Mouse (Mus musculus) heart, embryonic 15.5 days (tissue): ENCODE data around the gene Pigp. TPM values are rescaled to one million over a fixed set of nuclear protein-coding genes. Genes with fewer than 3 reads are reported as not detected.

Source experiments
- ATAC-seq: fragments of 200-750 bp; cut with Nextera tagmentation; replicated peaks from 2 replicates; pipeline ENCODE4 v1.8.0; 2017; ENCODE audit warnings: low read depth, moderate TSS enrichment; ENCODE audit not compliant: insufficient number of reproducible peaks, insufficient read depth, low FRiP score
- H3K27ac ChIP-seq: fragments of 300-500 bp; sonication (generic); 2 replicates; pipeline ENCODE4 v1.5.1; 2015; ENCODE audit warnings: mild to moderate bottlenecking, inconsistent platforms
- H3K27me3 ChIP-seq: fragments of 300-500 bp; sonication (generic); 2 replicates; pipeline ENCODE4 v1.6.1; 2015; ENCODE audit warnings: inconsistent platforms
- H3K36me3 ChIP-seq: fragments of 300-500 bp; sonication (generic); 2 replicates; pipeline ENCODE4 v1.6.1; 2015; ENCODE audit warnings: mild to moderate bottlenecking, inconsistent platforms
- H3K4me1 ChIP-seq: fragments of 300-500 bp; sonication (generic); replicated peaks from 2 replicates; pipeline ENCODE4 v1.6.1; 2015; ENCODE audit warnings: inconsistent platforms
- H3K4me2 ChIP-seq: fragments of 300-500 bp; sonication (generic); 2 replicates; pipeline ENCODE4 v1.6.1; 2015; ENCODE audit warnings: inconsistent platforms, mild to moderate bottlenecking, moderate library complexity
- H3K4me3 ChIP-seq: fragments of 300-500 bp; sonication (generic); 2 replicates; pipeline ENCODE4 v1.5.1; 2015; ENCODE audit warnings: mild to moderate bottlenecking, inconsistent platforms
- H3K9ac ChIP-seq: fragments of 300-500 bp; sonication (generic); 2 replicates; pipeline ENCODE4 v1.6.1; 2015; ENCODE audit warnings: mild to moderate bottlenecking, inconsistent platforms
- H3K9me3 ChIP-seq: fragments of 300-500 bp; sonication (generic); replicated peaks from 2 replicates; pipeline ENCODE4 v1.6.1; 2016; ENCODE audit warnings: inconsistent platforms
- WGBS: fragments of 180-500 bp; shearing (Covaris S2); methylation state at CpG from one replicate; pipeline ENCODE4 v1.1.7; 2015; ENCODE audit warnings: mixed read lengths; 5-methylcytosine and 5-hydroxymethylcytosine counted together
- polyA plus RNA-seq: library from polyadenylated mRNA; unstranded; fragments of >200 nt; fragmentation: Nextera tagmentation; extraction: Ambion mirVana; gene quantifications from 2 replicates; pipeline ENCODE4 v1.2.1, GENCODE M21; 2015

Pigp gene
- polyA plus RNA-seq, 1 experiment from 2014 or later: 112 TPM

DNA sequence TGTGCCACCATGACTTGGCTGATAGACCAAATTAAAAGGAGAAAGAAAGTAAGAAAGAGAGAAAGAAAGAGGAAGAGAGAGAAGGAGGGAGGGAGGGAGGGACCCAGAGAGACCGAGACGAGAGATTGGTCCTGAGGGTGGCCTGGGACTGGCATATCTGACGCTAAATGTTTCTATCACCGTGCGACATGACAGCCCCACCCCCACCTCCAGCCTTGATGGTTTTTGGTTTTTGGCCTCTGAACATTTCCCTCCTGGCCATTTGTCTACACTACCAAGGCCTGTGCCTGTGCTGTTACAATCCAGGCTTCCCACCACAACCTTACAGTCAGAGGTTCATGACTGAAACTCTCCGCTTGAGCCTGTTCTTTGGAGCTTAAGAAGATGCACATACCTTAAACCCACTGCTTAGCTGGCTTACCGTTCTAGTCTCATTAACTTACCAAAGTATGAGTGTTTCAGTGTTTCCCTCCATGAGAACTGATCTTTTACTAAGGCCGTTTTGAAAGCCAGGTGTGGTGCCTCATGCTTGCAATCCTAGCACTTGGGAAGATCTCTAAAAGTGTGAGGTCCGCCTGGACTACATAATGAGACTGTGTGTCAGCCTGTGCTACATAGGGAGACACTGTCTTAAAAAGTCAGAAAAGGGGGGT lies 40.3 kb downstream of the Pigp start:
- no peak overlapping the region for H3K9ac ChIP-seq
- no peak for ATAC-seq
- H3K4me2 ChIP-seq: no peak overlapping the region
- 80% methylated on average over 9 of the region's 9 CpGs for WGBS
- no peak overlapping the region for H3K4me3 ChIP-seq
- 0 out of 2 replicates have a peak, but pooled peaks cover 2% of the 10 kb centered on the region for H3K27me3 ChIP-seq
- no peak overlapping the region for H3K27ac ChIP-seq
- no peaks in the 10 kb centered on the region for H3K36me3 ChIP-seq
- H3K4me1 ChIP-seq: peaks cover 17% of the 10 kb centered on the region
- H3K9me3 ChIP-seq: no peaks in the 10 kb centered on the region

- Histone ChIP-seq H3K4me2 (no peak overlapping the region), H3K4me1 (peaks cover 17% of the 10 kb centered on the region), H3K9ac (no peak overlapping the region), H3K27me3 (0 out of 2 replicates have a peak, but pooled peaks cover 2% of the 10 kb centered on the region), H3K36me3 (no peaks in the 10 kb centered on the region), H3K4me3 (no peak overlapping the region), H3K9me3 (no peaks in the 10 kb centered on the region), H3K27ac (no peak overlapping the region)
- no peak for ATAC-seq
- 86% methylated on average over 5 of the region's 5 CpGs for WGBS
Measured at GRCm38 (mm10) chr16:94330429-94330828, 41.2 kb downstream of the Pigp start.

- Histone ChIP-seq H3K9me3 (no peaks in the 10 kb centered on the region), H3K27me3 (0 out of 2 replicates have a peak, but pooled peaks cover 2% of the 10 kb centered on the region), H3K4me2 (peak overlapping the region; percentile 90), H3K9ac (peak overlapping the region; percentile 59), H3K4me3 (peak overlapping the region; percentile 70), H3K4me1 (peaks cover 17% of the 10 kb centered on the region), H3K27ac (no peak overlapping the region), H3K36me3 (no peaks in the 10 kb centered on the region)
- ATAC-seq: no peak
- 24% methylated on average over 25 of the region's 25 CpGs for WGBS
Measured at GRCm38 (mm10) chr16:94328881-94329867, 42.5 kb downstream of the Pigp start.

DNA sequence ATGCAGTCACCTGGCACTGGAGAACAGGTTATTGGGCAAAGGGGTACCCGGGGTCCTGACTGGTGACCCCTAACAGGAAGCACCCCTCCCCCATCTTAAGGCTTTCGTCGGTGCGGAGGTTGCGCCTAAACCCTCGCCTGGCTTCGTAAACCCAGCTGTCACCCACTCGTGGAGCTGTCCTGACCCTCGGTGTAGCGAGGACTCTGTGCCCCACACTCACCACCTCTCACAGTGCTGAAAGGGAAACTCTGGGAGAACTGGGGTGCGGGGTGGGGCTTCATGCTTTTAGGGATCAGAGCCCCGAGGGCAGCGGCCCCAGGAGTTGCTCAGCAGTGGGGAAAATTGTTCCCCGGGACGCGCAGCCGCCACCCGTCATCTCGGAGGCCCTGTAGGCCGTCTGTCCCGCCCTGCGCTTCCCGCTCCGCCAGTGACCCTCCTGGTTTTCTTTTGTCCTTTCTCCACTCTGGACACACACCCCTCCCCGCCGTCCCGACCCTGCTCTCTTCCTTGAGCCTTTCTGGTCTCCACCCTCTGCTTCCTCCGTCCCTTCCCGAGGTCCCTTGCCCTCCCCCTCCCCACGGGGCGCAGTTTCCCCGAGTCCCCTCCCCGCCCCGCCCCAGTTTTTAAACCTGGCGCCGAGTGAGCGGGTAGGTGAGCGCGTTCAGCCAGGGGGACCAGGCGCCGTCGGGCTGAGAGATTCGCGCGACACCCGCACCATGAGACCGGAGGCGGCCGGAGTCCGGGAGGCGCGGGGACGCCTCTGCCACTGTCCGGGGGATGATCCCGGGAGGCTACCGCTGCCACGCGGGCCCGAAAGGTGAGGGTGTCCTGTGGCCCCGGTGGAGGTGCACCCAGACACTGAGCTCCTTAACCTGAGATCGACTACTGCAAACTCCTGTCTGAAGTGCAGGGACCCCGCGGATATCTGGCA lies 43.6 kb downstream of the Pigp start, which contains the start of gene Ripply3:
TSS of gene Ripply3 (plus strand) at position 640 of the 931 bp plus-strand sequence.
- Histone ChIP-seq H3K4me1 (peaks cover 17% of the 10 kb centered on the region), H3K36me3 (no peaks in the 10 kb centered on the region), H3K27me3 (0 out of 2 replicates have a peak, but pooled peaks cover 2% of the 10 kb centered on the region), H3K27ac (peak within 1 kb of the TSS; percentile 33), H3K9ac (peak within 1 kb of the TSS; percentile 59), H3K4me3 (peak within 1 kb of the TSS; percentile 70), H3K9me3 (no peaks in the 10 kb centered on the region), H3K4me2 (peak within 1 kb of the TSS; percentile 90)
- ATAC-seq: peak; percentile 58
- 2% methylated on average over 63 of the region's 63 CpGs for WGBS

- 78% methylated on average over 3 of the region's 3 CpGs for WGBS
- no peak for ATAC-seq
- H3K9ac ChIP-seq: no peak overlapping the region
Measured at GRCm38 (mm10) chr16:94326008-94326407, 45.6 kb downstream of the Pigp start.

GRCm38 (mm10) chr16:94323681-94324080 lies 48.0 kb downstream of the Pigp start:
- peaks cover 10% of the 10 kb centered on the region for H3K4me1 ChIP-seq
- peak overlapping the region; percentile 31; the same call in 1 of the 2 replicates for H3K27ac ChIP-seq
- no peak for ATAC-seq
- 47% methylated on average over 5 of the region's 5 CpGs for WGBS
- no peaks in the 10 kb centered on the region for H3K27me3 ChIP-seq
- no peak overlapping the region for H3K9ac ChIP-seq
- no peaks in the 10 kb centered on the region for H3K9me3 ChIP-seq
- no peaks in the 10 kb centered on the region for H3K36me3 ChIP-seq
- H3K4me3 ChIP-seq: no peak overlapping the region
- H3K4me2 ChIP-seq: no peak overlapping the region

More at GRCm38 (mm10) chr16:94326008-94326407, 45.6 kb downstream of the Pigp start:
- 0 out of 2 replicates have a peak, but pooled peaks cover 2% of the 10 kb centered on the region for H3K27me3 ChIP-seq
- no peaks in the 10 kb centered on the region for H3K36me3 ChIP-seq
- peaks cover 17% of the 10 kb centered on the region for H3K4me1 ChIP-seq
- no peak overlapping the region for H3K27ac ChIP-seq
- H3K4me2 ChIP-seq: no peak overlapping the region
- H3K4me3 ChIP-seq: no peak overlapping the region
- H3K9me3 ChIP-seq: no peaks in the 10 kb centered on the region

- no peaks in the 10 kb centered on the region for H3K9me3 ChIP-seq
Measured at GRCm38 (mm10) chr16:94320223-94320622, 51.4 kb downstream of the Pigp start.

DNA sequence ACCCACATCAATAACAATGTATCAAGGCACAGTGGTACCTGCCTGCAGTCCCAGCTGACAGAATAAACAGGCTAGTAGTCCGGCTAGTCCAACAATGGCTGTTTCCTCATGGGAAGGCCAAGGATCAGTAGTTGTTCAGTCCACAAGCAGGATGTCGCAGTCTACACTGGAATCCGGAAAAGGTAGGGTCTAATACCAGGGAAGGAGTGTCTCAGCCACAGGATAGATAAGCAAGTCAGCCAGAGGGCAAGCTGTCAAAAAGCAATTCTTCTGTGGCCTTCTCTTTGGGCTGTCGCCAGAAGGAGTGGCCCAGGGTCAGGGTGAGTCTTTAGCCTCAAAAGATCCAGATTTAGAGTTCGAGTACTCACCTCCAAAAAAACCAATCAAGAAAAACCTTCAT lies 53.9 kb downstream of the Pigp start:
- Histone ChIP-seq H3K4me2 (no peak overlapping the region), H3K27ac (no peak overlapping the region), H3K4me3 (no peak overlapping the region), H3K27me3 (no peaks in the 10 kb centered on the region), H3K4me1 (peaks cover 5% of the 10 kb centered on the region; the same call in 1 of the 2 replicates), H3K9ac (no peak overlapping the region), H3K36me3 (no peaks in the 10 kb centered on the region), H3K9me3 (no peaks in the 10 kb centered on the region)
- 66% methylated on average over 5 of the region's 5 CpGs for WGBS
- ATAC-seq: no peak

More at GRCm38 (mm10) chr16:94320223-94320622, 51.4 kb downstream of the Pigp start:
- Histone ChIP-seq H3K27ac (no peak overlapping the region), H3K9ac (no peak overlapping the region), H3K36me3 (no peaks in the 10 kb centered on the region), H3K4me1 (no peaks in the 10 kb centered on the region), H3K4me3 (no peak overlapping the region), H3K4me2 (no peak overlapping the region), H3K27me3 (no peaks in the 10 kb centered on the region)
- 71% methylated on average over 5 of the region's 5 CpGs for WGBS
- no peak for ATAC-seq

GRCm38 (mm10) chr16:94315215-94315614 lies 56.4 kb downstream of the Pigp start:
- Histone ChIP-seq H3K9me3 (no peaks in the 10 kb centered on the region), H3K27ac (no peak overlapping the region), H3K27me3 (no peaks in the 10 kb centered on the region), H3K4me3 (no peak overlapping the region), H3K4me1 (peaks cover 8% of the 10 kb centered on the region), H3K36me3 (no peaks in the 10 kb centered on the region), H3K4me2 (no peak overlapping the region), H3K9ac (no peak overlapping the region)
- no peak for ATAC-seq
- 52% methylated on average over 1 of the region's 1 CpGs for WGBS

DNA sequence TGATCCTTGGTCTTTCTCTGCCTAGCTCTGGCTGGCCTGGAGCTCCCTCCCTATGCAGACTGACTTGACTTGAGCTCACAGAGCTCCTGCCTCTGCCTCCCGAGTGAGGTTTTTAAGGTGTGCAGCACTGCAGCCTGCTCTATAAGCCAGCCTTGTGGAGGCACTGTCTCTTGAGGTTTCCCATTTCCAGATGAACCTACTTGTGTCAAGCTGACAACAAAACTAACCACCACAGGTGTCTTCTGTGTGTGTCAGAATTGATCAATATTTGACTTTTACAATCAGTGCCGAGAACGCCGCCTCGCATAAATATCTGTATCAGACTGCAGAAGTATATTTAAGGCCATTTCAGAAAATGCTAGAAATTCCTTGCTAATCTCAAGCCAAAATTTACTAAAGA lies 57.0 kb downstream of the Pigp start:
- ATAC-seq: no peak
- H3K27ac ChIP-seq: no peak overlapping the region
- 90% methylated on average over 5 of the region's 5 CpGs for WGBS

More for the DNA sequence above, 57.0 kb downstream of the Pigp start:
- Histone ChIP-seq H3K27me3 (no peaks in the 10 kb centered on the region), H3K4me3 (no peak overlapping the region), H3K9ac (no peak overlapping the region), H3K4me2 (no peak overlapping the region), H3K36me3 (no peaks in the 10 kb centered on the region), H3K9me3 (no peaks in the 10 kb centered on the region), H3K4me1 (peaks cover 8% of the 10 kb centered on the region)
